In the genomic region with DNA sequence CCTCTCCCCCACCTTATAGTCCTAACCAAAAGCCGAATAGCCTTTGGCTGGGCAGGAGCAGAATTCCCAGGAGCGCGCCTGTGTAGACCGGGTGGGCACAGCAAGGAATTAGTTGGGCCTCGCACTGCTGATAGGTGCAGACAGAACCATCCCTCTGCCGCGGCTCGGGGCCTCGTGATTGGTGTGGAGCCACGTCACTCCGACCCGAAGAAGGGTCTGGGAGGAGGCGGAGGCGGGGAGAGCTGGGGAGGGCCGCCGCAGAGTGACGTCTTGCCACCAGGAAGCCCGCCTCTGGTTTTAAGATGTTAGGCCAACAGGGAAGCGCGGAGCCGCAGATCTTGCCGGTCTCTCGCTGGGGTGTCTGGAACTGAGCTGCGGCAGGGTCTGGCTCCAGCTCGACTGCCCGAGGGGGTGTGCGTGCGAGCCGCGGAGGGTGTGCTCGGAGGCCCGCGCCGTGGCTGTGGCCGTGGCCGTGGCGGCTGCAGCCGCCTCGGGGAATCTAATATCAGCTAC, we compare ENCODE assay signal across 8 mouse cellular contexts. TPM values are rescaled to one million over a fixed set of nuclear protein-coding genes. Genes with fewer than 3 reads are reported as not detected.
A peak's percentile ranks its signal among the peaks of the same experiment; 100 is the strongest.
DNase-seq lines count a peak whose midpoint lies in the region; ATAC-seq lines count a peak whose summit lies in the region.

No protein-coding gene starts in this region.

- H3K4me1 ChIP-seq in liver, embryonic 15.5 days (replicated peaks), result peaks cover 9% of the 10 kb centered on the region; the same call in 1 of the 2 replicates
- peaks cover 5% of the 10 kb centered on the region for H3K4me1 ChIP-seq in neural tube, embryonic 11.5 days (ENCODE audit: control insufficient read depth, insufficient read depth, low read length)

- no peaks in the 10 kb centered on the region for H3K9me3 ChIP-seq in liver, embryonic 15.5 days (replicated peaks)
- no peaks in the 10 kb centered on the region for H3K9me3 ChIP-seq in neural tube, embryonic 11.5 days (ENCODE audit: control insufficient read depth, low read length)

- H3K36me3 ChIP-seq in liver, embryonic 15.5 days (replicated peaks), result no peaks in the 10 kb centered on the region
- H3K36me3 ChIP-seq in neural tube, embryonic 11.5 days (ENCODE audit: control insufficient read depth, insufficient read depth, low read length), result no peaks in the 10 kb centered on the region

- WGBS in liver, embryonic 15.5 days (ENCODE audit: insufficient replicate concordance), result under 1% methylated on average over 39 of the region's 39 CpGs
- WGBS in neural tube, embryonic 11.5 days, result under 1% methylated on average over 39 of the region's 39 CpGs

- peak overlapping the region; percentile 47 for H3K4me3 ChIP-seq in liver, embryonic 15.5 days (replicated peaks)
- H3K4me3 ChIP-seq in neural tube, embryonic 11.5 days (ENCODE audit: low read depth, low read length), result peak overlapping the region; percentile 45

- peak overlapping the region; percentile 67 for H3K4me2 ChIP-seq in liver, embryonic 15.5 days
- H3K4me2 ChIP-seq in neural tube, embryonic 11.5 days (ENCODE audit: low read depth), result peak overlapping the region; percentile 91

- no peak overlapping the region for H3K27ac ChIP-seq in liver, embryonic 15.5 days (replicated peaks)
- H3K27ac ChIP-seq in neural tube, embryonic 11.5 days (ENCODE audit: low read depth, low read length), result no peak overlapping the region

- peak; percentile 17 for DNase-seq in cerebellum, adult 11 months
- DNase-seq in cerebellum, adult 8-10 months, result no peak
- peak; percentile 69 to 81 for DNase-seq in cerebellum, postnatal 14 days
- peak; percentile 90 for DNase-seq in gastrocnemius, postnatal 25 days
- DNase-seq in induced T-regulatory cell, adult 2 months (ENCODE audit: low read depth), result peak; percentile 77
- DNase-seq in neural tube, embryonic 11.5 days (ENCODE audit: low spot score), result peak; percentile 93
- peak; percentile 77 for DNase-seq in urinary bladder, adult 2 months (ENCODE audit: low spot score)

- peak; percentile 61 for ATAC-seq in liver, embryonic 15.5 days (ENCODE audit: insufficient read depth)
- ATAC-seq in neural tube, embryonic 11.5 days (ENCODE audit: insufficient read depth, low FRiP score, low TSS enrichment), result peak; percentile 97

- peaks cover 100% of the 10 kb centered on the region for H3K27me3 ChIP-seq in liver, embryonic 15.5 days
- peaks cover 95% of the 10 kb centered on the region for H3K27me3 ChIP-seq in neural tube, embryonic 11.5 days (ENCODE audit: control insufficient read depth, insufficient read depth, low read length)

- H3K9ac ChIP-seq in liver, embryonic 15.5 days, result no peak overlapping the region
- no peak overlapping the region for H3K9ac ChIP-seq in neural tube, embryonic 11.5 days (ENCODE audit: low read length)

RNA-seq across cellular contexts. Expression of a gene that starts 14.0 kb away (rescaled TPM):
- total RNA-seq in gastrocnemius, postnatal 25 days (2021), result 10 to 100 TPM in 1 of 2 experiments, 1 to 10 TPM in 1; 5.2 to 24.5 TPM
- 0.64 and 0.90 TPM in 2 replicates for polyA plus RNA-seq in liver, embryonic 15.5 days (2015; fragmentation: Nextera tagmentation; extraction: Ambion mirVana)
- polyA plus RNA-seq in neural tube, embryonic 11.5 days (2014; fragmentation: Nextera tagmentation; extraction: Ambion mirVana), result 16.1 and 19.1 TPM in 2 replicates
- polyA plus RNA-seq in urinary bladder, adult 2 months (2012; rRNA removed), result 60.8 and 75.0 TPM in 2 replicates
